Mouse (Mus musculus) kidney, postnatal 0 days (tissue): ENCODE results near the gene Fam205c. TPM values are rescaled to one million over a fixed set of nuclear protein-coding genes. Genes with fewer than 3 reads are reported as not detected.

Experiments
- ATAC-seq: fragments of 200-750 bp; cut with Nextera tagmentation; replicated peaks from 2 replicates; pipeline ENCODE4 v1.8.0; 2017; ENCODE audit warnings: low read depth, moderate number of reproducible peaks, moderate TSS enrichment, moderate library complexity; ENCODE audit not compliant: low FRiP score
- DNase-seq: peaks from one replicate; pipeline ENCODE4 v3.0.0-alpha.2; 2016; ENCODE audit warnings: low spot score
- H3K27ac ChIP-seq: fragments of 300-500 bp; sonication (generic); 2 replicates; pipeline ENCODE4 v1.5.1; 2014; ENCODE audit warnings: mild to moderate bottlenecking
- H3K27me3 ChIP-seq: fragments of 300-500 bp; sonication (generic); 2 replicates; pipeline ENCODE4 v1.6.1; 2014; ENCODE audit warnings: low read length, mixed read lengths; ENCODE audit not compliant: insufficient read depth
- H3K36me3 ChIP-seq: fragments of 300-500 bp; sonication (generic); 2 replicates; pipeline ENCODE4 v1.6.1; 2014; ENCODE audit warnings: low read length, mixed read lengths; ENCODE audit not compliant: insufficient read depth
- H3K4me1 ChIP-seq: fragments of 300-500 bp; sonication (generic); replicated peaks from 2 replicates; pipeline ENCODE4 v1.6.1; 2014; ENCODE audit warnings: antibody characterized with exemption, low read length, mixed read lengths; ENCODE audit not compliant: insufficient read depth
- H3K4me2 ChIP-seq: fragments of 300-500 bp; sonication (generic); 2 replicates; pipeline ENCODE4 v1.6.1; 2014; ENCODE audit warnings: mild to moderate bottlenecking, low read length, moderate library complexity, mixed read lengths
- H3K4me3 ChIP-seq: fragments of 300-500 bp; sonication (generic); replicated peaks from 2 replicates; pipeline ENCODE4 v1.5.1; 2014; ENCODE audit warnings: low read depth, low read length
- H3K9ac ChIP-seq: fragments of 300-500 bp; sonication (generic); 2 replicates; pipeline ENCODE4 v1.6.1; 2014; ENCODE audit warnings: low read depth, low read length
- H3K9me3 ChIP-seq: fragments of 300-500 bp; sonication (generic); replicated peaks from 2 replicates; pipeline ENCODE4 v1.6.1; 2016; ENCODE audit warnings: low read length, inconsistent platforms, mixed read lengths
- CTCF ChIP-seq: IDR thresholded peaks from 2 replicates; pipeline ENCODE4 v1.5.1; 2016; ENCODE audit warnings: antibody characterized with exemption, low read depth, mild to moderate bottlenecking, moderate library complexity
- WGBS: fragments of 180-500 bp; shearing (Covaris S2); extraction: QIAGEN DNeasy Blood & Tissue Kit; methylation state at CpG from one replicate; pipeline ENCODE4 v1.1.7; 2014; 5-methylcytosine and 5-hydroxymethylcytosine counted together
- polyA plus RNA-seq: library from polyadenylated mRNA; unstranded; fragments of >200 nt; fragmentation: Nextera tagmentation; extraction: Ambion mirVana; gene quantifications from 2 replicates; pipeline ENCODE4 v1.2.1, GENCODE M21; 2015

Fam205c gene
- polyA plus RNA-seq, result 0.09 and 0.33 TPM in 2 replicates

DNA sequence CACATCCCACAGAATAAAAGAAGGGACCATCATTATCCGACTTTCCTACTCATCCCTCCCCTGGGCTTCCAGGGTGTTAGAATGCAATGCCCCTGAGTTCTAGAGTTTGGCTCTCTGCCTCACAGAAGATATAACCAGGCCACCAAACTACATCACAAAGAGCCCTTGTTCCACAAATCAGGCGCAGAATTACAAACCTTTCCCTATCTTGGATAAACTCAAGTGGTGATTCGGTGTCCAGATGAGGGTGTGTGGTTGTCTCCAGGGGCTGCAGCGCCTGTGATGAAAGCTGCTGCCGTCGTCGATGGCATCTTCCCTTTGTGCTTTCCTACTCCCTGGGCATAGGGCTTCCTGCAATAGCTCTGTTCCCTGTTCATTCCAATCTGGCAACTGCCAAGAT is at the start of gene Fam205c:
Gene Fam205c, minus strand, starts transcription at position 101 of the 400 bp plus-strand sequence.
- Histone ChIP-seq H3K4me3 (no peak within 1 kb of the TSS), H3K9me3 (no peaks in the 10 kb centered on the region), H3K27me3 (no peaks in the 10 kb centered on the region), H3K9ac (no peak within 1 kb of the TSS), H3K4me1 (no peaks in the 10 kb centered on the region), H3K4me2 (no peak within 1 kb of the TSS), H3K36me3 (no peaks in the 10 kb centered on the region), H3K27ac (no peak within 1 kb of the TSS)
- ATAC-seq (no peak), DNase-seq (no peak)
- 90% methylated on average over 7 of the region's 7 CpGs for WGBS
- TF ChIP-seq CTCF, result no peak

DNA sequence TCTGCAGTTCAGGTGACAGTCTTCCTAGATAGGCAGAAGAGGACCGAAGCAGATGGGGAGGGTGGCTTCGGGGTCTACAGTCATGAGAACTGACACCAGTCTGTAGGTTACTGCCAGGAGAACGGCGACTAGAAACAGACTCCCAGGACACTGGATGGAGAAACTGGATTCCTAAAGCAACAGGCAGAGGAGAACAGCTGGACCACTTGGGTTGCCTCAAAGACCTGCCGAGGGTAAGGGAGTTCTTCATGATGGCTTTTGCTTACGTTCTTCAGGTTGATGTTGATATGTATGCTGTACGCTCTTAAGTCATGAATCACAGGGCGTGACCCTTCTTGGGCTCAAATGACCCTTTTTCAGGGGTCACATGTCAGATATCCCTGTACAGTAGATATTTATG is 48.4 kb upstream of the Fam205c start:
- ATAC-seq (no peak), DNase-seq (no peak)
- no peak for TF ChIP-seq CTCF
- H3K27ac ChIP-seq, result no peak overlapping the region
- no peaks in the 10 kb centered on the region for H3K36me3 ChIP-seq
- H3K4me2 ChIP-seq, result no peak overlapping the region
- H3K27me3 ChIP-seq, result peaks cover 9% of the 10 kb centered on the region; the same call in 1 of the 2 replicates
- no peaks in the 10 kb centered on the region for H3K9me3 ChIP-seq
- WGBS, result 73% methylated on average over 8 of the region's 8 CpGs
- H3K4me3 ChIP-seq, result no peak overlapping the region
- H3K4me1 ChIP-seq, result no peaks in the 10 kb centered on the region
- H3K9ac ChIP-seq, result no peak overlapping the region

- H3K4me3 ChIP-seq, result no peak overlapping the region
- 66% methylated on average over 6 of the region's 6 CpGs for WGBS
- H3K4me2 ChIP-seq, result no peak overlapping the region
- H3K27ac ChIP-seq, result no peak overlapping the region
- no peaks in the 10 kb centered on the region for H3K36me3 ChIP-seq
- no peak for TF ChIP-seq CTCF
- DNase-seq, result no peak
- no peak overlapping the region for H3K9ac ChIP-seq
- no peaks in the 10 kb centered on the region for H3K4me1 ChIP-seq
- no peaks in the 10 kb centered on the region for H3K9me3 ChIP-seq
- H3K27me3 ChIP-seq, result peaks cover 9% of the 10 kb centered on the region; the same call in 1 of the 2 replicates
- no peak for ATAC-seq
Measured at GRCm38 (mm10) chr4:42922056-42922455, 48.0 kb upstream of the Fam205c start.

- H3K36me3 ChIP-seq, result no peaks in the 10 kb centered on the region
- no peak overlapping the region for H3K27ac ChIP-seq
- ATAC-seq (no peak), DNase-seq (no peak)
- H3K4me1 ChIP-seq, result no peaks in the 10 kb centered on the region
- no peak overlapping the region for H3K9ac ChIP-seq
- no peak for TF ChIP-seq CTCF
- no peak overlapping the region for H3K4me3 ChIP-seq
- peaks cover 12% of the 10 kb centered on the region for H3K27me3 ChIP-seq
- H3K4me2 ChIP-seq, result no peak overlapping the region
- 62% methylated on average over 2 of the region's 2 CpGs for WGBS
- H3K9me3 ChIP-seq, result no peaks in the 10 kb centered on the region
Measured at GRCm38 (mm10) chr4:42921536-42921935, 47.5 kb upstream of the Fam205c start.

GRCm38 (mm10) chr4:42920726-42921125 is 46.7 kb upstream of the Fam205c start:
- Histone ChIP-seq H3K27me3 (peaks cover 16% of the 10 kb centered on the region), H3K27ac (no peak overlapping the region), H3K36me3 (no peaks in the 10 kb centered on the region), H3K4me2 (no peak overlapping the region), H3K9me3 (no peaks in the 10 kb centered on the region), H3K4me1 (no peaks in the 10 kb centered on the region), H3K4me3 (no peak overlapping the region), H3K9ac (no peak overlapping the region)
- WGBS, result 68% methylated on average over 9 of the region's 9 CpGs
- DNase-seq (no peak), ATAC-seq (no peak)
- TF ChIP-seq CTCF, result no peak

GRCm38 (mm10) chr4:42917402-42917774 is 43.4 kb upstream of the Fam205c start:
- Histone ChIP-seq H3K4me3 (peak overlapping the region; percentile 42), H3K27me3 (peaks cover 23% of the 10 kb centered on the region), H3K36me3 (no peaks in the 10 kb centered on the region), H3K9ac (peak overlapping the region; percentile 54), H3K27ac (no peak overlapping the region), H3K4me1 (no peaks in the 10 kb centered on the region), H3K9me3 (no peaks in the 10 kb centered on the region), H3K4me2 (peak overlapping the region; percentile 74)
- DNase-seq (no peak), ATAC-seq (0 out of 2 replicates have a peak, but pooled peaks have one; percentile 33)
- no peak for TF ChIP-seq CTCF
- WGBS, result 2% methylated on average over 21 of the region's 26 CpGs
